Mouse (Mus musculus): ENCODE results near the gene Snap47. TPM values are rescaled to one million over a fixed set of nuclear protein-coding genes. Genes with fewer than 3 reads are reported as not detected.
A peak's percentile ranks its signal among the peaks of the same experiment; 100 is the strongest.

Gene Snap47
- polyA plus RNA-seq, 1 experiment from 2014 or later, result 148 TPM

DNA sequence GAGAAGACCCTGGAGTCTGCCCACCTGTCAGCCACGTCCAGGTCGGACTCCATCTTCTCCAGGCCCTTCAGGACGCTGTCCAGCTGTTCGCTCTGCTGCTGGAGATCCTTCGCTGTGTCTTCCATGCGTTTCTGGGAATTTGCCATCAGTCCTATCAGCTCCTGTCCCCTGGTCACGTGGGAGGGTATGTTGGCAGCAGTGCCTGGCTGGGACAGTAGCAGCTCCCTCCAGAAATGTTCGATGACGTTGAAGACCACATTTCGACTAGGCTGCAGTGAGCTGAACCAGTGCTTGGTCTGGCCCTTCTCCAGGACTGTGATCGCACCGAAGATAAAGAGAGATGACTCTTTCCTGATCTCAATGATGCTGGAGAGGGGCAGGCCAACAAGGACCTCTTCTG is 13.0 kb downstream of the Snap47 start:
- Histone ChIP-seq H3K4me3 (ENCODE audit: low read depth, low read length) (no peak overlapping the region), H3K36me3 (ENCODE audit: control insufficient read depth, insufficient read depth, low read length) (peaks cover 8% of the 10 kb centered on the region), H3K4me1 (ENCODE audit: control insufficient read depth, insufficient read depth, low read length) (no peaks in the 10 kb centered on the region), H3K9me3 (ENCODE audit: control insufficient read depth, low read length) (no peaks in the 10 kb centered on the region; the same call in 1 of the 2 replicates), H3K27ac (replicated peaks; ENCODE audit: low read depth, low read length) (no peak overlapping the region), H3K4me2 (ENCODE audit: low read depth, severe bottlenecking) (no peak overlapping the region), H3K27me3 (ENCODE audit: control insufficient read depth, insufficient read depth, low read length) (no peaks in the 10 kb centered on the region), H3K9ac (ENCODE audit: low read length) (no peak overlapping the region)
- ATAC-seq (ENCODE audit: insufficient number of reproducible peaks, low FRiP score, low TSS enrichment, low read depth) (no peak), DNase-seq (ENCODE audit: low spot score) (no peak)
- WGBS, result 96% methylated on average over 12 of the region's 12 CpGs

DNA sequence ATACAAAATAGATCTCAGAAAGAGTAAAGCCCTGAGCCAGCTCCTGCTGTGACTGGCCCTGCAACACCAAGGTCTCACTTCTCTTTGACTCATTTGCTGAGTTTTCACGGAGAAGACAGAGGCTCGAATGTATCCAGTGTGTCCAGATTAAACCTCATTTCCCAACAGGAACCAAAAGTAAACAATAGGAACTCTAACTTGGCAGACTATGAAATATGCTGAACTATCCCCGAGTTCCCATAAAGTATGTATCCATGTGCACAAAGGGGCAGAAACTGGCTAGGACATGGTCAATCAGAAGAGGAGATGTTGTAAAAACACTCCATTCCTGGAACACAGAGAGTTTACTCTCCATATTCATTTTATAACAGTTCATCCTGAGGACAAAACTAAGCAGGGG is 18.7 kb downstream of the Snap47 start:
- ATAC-seq (ENCODE audit: insufficient number of reproducible peaks, low FRiP score, low TSS enrichment, low read depth), result no peak
- Histone ChIP-seq H3K9ac (ENCODE audit: low read length) (no peak overlapping the region), H3K27me3 (ENCODE audit: control insufficient read depth, insufficient read depth, low read length) (no peaks in the 10 kb centered on the region), H3K4me3 (ENCODE audit: low read depth, low read length) (no peak overlapping the region), H3K4me2 (ENCODE audit: low read depth, severe bottlenecking) (no peak overlapping the region), H3K27ac (replicated peaks; ENCODE audit: low read depth, low read length) (no peak overlapping the region), H3K36me3 (ENCODE audit: control insufficient read depth, insufficient read depth, low read length) (peaks cover 10% of the 10 kb centered on the region), H3K9me3 (ENCODE audit: control insufficient read depth, low read length) (no peaks in the 10 kb centered on the region; the same call in 1 of the 2 replicates), H3K4me1 (ENCODE audit: control insufficient read depth, insufficient read depth, low read length) (no peaks in the 10 kb centered on the region)
- 82% methylated on average over 3 of the region's 3 CpGs for WGBS
- DNase-seq (ENCODE audit: low spot score), result no peak

DNA sequence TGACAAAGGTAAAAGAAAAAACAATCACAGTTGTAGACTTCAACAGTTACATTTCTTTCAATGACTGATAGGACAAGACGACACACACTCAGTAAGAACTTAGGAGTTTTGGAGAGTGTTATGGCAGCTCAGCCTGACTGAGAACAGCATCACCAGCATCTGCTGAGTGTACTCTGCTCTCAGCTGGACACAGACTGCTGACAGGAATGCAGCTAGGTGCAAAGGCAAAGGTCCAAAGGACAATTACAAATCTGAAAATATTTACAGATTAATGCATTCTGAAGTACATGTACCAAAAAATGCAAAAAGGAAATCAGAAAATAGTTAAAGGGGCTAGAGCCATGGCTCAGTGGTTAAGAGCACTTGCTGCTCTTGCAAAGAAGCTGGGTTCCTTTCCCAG is 21.0 kb downstream of the Snap47 start:
- no peak for DNase-seq (ENCODE audit: low spot score)
- peaks cover 15% of the 10 kb centered on the region for H3K36me3 ChIP-seq (ENCODE audit: control insufficient read depth, insufficient read depth, low read length)
- no peak for ATAC-seq (ENCODE audit: insufficient number of reproducible peaks, low FRiP score, low TSS enrichment, low read depth)
- H3K4me2 ChIP-seq (ENCODE audit: low read depth, severe bottlenecking), result no peak overlapping the region
- H3K27me3 ChIP-seq (ENCODE audit: control insufficient read depth, insufficient read depth, low read length), result no peaks in the 10 kb centered on the region
- H3K9ac ChIP-seq (ENCODE audit: low read length), result no peak overlapping the region
- no peaks in the 10 kb centered on the region for H3K9me3 ChIP-seq (ENCODE audit: control insufficient read depth, low read length)
- 90% methylated on average over 1 of the region's 1 CpGs for WGBS
- no peak overlapping the region for H3K27ac ChIP-seq (replicated peaks; ENCODE audit: low read depth, low read length)
- H3K4me1 ChIP-seq (ENCODE audit: control insufficient read depth, insufficient read depth, low read length), result no peaks in the 10 kb centered on the region
- H3K4me3 ChIP-seq (ENCODE audit: low read depth, low read length), result no peak overlapping the region

DNA sequence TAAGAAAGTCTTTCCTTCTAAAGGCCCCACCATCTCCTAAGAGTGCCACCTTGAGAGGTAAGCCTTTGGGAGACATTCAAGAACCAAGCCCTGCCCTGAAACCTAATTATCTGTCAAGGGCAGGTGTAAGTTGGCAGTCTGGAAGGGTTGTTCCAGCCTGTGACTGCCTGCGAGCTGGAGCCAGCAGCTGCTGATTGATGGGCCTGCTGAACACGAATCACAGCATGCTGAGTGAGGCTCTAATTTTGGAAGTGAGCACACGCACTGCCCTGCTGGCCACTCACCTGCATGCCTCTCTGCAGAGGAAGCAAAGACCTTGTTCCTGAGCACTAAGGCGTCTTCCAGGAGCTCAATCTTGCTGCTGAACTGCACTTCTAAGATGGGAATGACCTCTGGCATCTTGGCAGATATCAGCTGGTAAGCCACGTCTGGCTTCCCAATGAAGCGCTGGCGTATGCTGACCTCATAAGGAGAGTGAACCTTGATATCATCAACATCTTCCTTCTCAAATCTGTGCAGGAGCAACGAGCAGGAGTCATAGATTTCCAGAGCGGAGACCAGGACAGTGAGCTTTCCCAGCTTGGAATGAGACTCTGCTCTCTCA is 22.8 kb downstream of the Snap47 start:
- 88% methylated on average over 9 of the region's 9 CpGs for WGBS

DNA sequence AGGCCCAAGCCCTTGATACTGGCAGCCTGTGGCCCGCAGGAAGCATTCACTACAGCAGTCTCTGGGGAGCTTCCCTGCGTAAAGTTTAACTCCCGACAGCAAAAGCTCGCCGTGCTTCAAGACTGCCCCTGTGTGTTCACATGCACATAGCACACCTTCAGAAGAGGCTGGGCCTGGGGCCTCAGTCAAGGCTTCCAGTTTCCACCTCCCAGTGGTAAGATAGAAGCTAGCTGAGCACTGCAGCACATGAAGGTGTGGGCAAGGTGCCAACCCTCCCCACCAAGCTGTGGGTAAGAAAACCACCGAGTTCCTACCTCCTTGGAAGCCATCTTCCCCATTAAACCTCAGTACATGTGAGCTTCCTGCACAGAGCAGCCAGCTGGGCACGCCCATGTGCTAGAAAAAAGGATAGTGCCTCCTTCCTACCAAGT is 25.3 kb downstream of the Snap47 start:
- Histone ChIP-seq H3K27ac (replicated peaks; ENCODE audit: low read depth, low read length) (no peak overlapping the region), H3K9ac (ENCODE audit: low read length) (no peak overlapping the region; the same call in 1 of the 2 replicates), H3K36me3 (ENCODE audit: control insufficient read depth, insufficient read depth, low read length) (peaks cover 24% of the 10 kb centered on the region), H3K4me2 (ENCODE audit: low read depth, severe bottlenecking) (no peak overlapping the region), H3K4me3 (ENCODE audit: low read depth, low read length) (no peak overlapping the region), H3K27me3 (ENCODE audit: control insufficient read depth, insufficient read depth, low read length) (no peaks in the 10 kb centered on the region), H3K4me1 (ENCODE audit: control insufficient read depth, insufficient read depth, low read length) (no peaks in the 10 kb centered on the region), H3K9me3 (ENCODE audit: control insufficient read depth, low read length) (no peaks in the 10 kb centered on the region)
- DNase-seq (ENCODE audit: low spot score), result peak; percentile 26
- 68% methylated on average over 7 of the region's 7 CpGs for WGBS
- no peak for ATAC-seq (ENCODE audit: insufficient number of reproducible peaks, low FRiP score, low TSS enrichment, low read depth)

More for the DNA sequence above, 22.8 kb downstream of the Snap47 start:
- ATAC-seq (ENCODE audit: insufficient number of reproducible peaks, low FRiP score, low TSS enrichment, low read depth), result no peak
- H3K27ac ChIP-seq (replicated peaks; ENCODE audit: low read depth, low read length), result no peak overlapping the region
- H3K9ac ChIP-seq (ENCODE audit: low read length), result no peak overlapping the region
- peaks cover 17% of the 10 kb centered on the region for H3K36me3 ChIP-seq (ENCODE audit: control insufficient read depth, insufficient read depth, low read length)
- no peaks in the 10 kb centered on the region for H3K9me3 ChIP-seq (ENCODE audit: control insufficient read depth, low read length)
- no peak for DNase-seq (ENCODE audit: low spot score)
- no peaks in the 10 kb centered on the region for H3K27me3 ChIP-seq (ENCODE audit: control insufficient read depth, insufficient read depth, low read length)
- no peaks in the 10 kb centered on the region for H3K4me1 ChIP-seq (ENCODE audit: control insufficient read depth, insufficient read depth, low read length)
- H3K4me3 ChIP-seq (ENCODE audit: low read depth, low read length), result no peak overlapping the region
- H3K4me2 ChIP-seq (ENCODE audit: low read depth, severe bottlenecking), result no peak overlapping the region

DNA sequence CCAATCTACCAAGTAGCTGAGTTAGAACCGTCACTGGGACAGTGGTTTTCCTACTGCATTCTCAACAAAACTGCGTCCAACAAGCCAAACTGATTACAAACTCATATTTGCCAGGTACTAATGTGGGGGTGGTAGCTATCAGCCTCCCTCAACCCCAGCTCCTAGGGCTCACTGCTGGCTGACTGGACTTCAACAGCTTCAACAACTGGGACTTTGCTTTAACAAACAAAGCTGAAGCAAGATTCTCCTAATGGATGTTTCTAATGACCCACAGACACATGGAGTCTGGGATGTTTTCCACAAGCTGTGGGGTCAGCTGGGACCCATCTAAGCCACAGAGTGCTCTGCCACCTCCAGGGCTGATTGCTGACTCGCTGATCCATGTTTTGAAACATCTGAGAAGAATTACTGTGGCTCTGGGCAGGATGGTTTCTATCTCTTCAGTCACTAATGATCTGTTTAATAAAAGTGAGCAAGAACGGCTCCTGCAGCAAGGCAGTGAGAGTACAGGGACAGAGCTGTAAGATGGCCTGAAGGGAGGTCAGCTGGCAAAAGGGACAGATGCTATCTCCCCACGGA is 27.9 kb downstream of the Snap47 start:
- ATAC-seq (ENCODE audit: insufficient number of reproducible peaks, low FRiP score, low TSS enrichment, low read depth) (no peak), DNase-seq (ENCODE audit: low spot score) (no peak)
- Histone ChIP-seq H3K9ac (ENCODE audit: low read length) (no peak overlapping the region), H3K36me3 (ENCODE audit: control insufficient read depth, insufficient read depth, low read length) (peaks cover 19% of the 10 kb centered on the region), H3K4me3 (ENCODE audit: low read depth, low read length) (no peak overlapping the region), H3K9me3 (ENCODE audit: control insufficient read depth, low read length) (no peaks in the 10 kb centered on the region), H3K27ac (replicated peaks; ENCODE audit: low read depth, low read length) (no peak overlapping the region), H3K4me2 (ENCODE audit: low read depth, severe bottlenecking) (no peak overlapping the region), H3K27me3 (ENCODE audit: control insufficient read depth, insufficient read depth, low read length) (no peaks in the 10 kb centered on the region), H3K4me1 (ENCODE audit: control insufficient read depth, insufficient read depth, low read length) (no peaks in the 10 kb centered on the region)
- WGBS, result 70% methylated on average over 5 of the region's 5 CpGs

DNA sequence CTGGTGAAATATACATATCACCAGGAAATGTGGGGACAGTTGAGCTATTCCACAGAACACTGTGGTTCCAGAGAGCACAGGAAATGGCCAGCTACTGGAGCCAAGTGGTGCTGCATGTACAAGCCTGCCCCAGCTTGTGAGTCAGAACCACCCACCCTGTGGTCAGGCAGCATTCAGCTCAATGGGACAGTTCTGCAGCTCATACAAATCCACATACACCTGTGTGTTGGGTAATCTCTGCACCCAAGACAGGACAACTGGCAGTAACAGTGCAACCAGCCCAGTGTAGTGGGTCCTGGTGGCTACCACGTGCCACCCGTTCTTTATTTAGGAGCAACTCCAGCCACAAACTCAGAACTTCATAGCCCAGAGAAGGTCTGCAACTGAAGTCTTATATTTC is 29.0 kb downstream of the Snap47 start:
- peaks cover 12% of the 10 kb centered on the region for H3K36me3 ChIP-seq (ENCODE audit: control insufficient read depth, insufficient read depth, low read length)
- no peak overlapping the region for H3K4me3 ChIP-seq (ENCODE audit: low read depth, low read length)
- WGBS, result 90% methylated on average over 2 of the region's 2 CpGs
- H3K9me3 ChIP-seq (ENCODE audit: control insufficient read depth, low read length), result no peaks in the 10 kb centered on the region
- H3K27me3 ChIP-seq (ENCODE audit: control insufficient read depth, insufficient read depth, low read length), result no peaks in the 10 kb centered on the region
- no peak overlapping the region for H3K9ac ChIP-seq (ENCODE audit: low read length)
- H3K27ac ChIP-seq (replicated peaks; ENCODE audit: low read depth, low read length), result no peak overlapping the region
- H3K4me2 ChIP-seq (ENCODE audit: low read depth, severe bottlenecking), result no peak overlapping the region
- H3K4me1 ChIP-seq (ENCODE audit: control insufficient read depth, insufficient read depth, low read length), result no peaks in the 10 kb centered on the region
- ATAC-seq (ENCODE audit: insufficient number of reproducible peaks, low FRiP score, low TSS enrichment, low read depth) (no peak), DNase-seq (ENCODE audit: low spot score) (no peak)

DNA sequence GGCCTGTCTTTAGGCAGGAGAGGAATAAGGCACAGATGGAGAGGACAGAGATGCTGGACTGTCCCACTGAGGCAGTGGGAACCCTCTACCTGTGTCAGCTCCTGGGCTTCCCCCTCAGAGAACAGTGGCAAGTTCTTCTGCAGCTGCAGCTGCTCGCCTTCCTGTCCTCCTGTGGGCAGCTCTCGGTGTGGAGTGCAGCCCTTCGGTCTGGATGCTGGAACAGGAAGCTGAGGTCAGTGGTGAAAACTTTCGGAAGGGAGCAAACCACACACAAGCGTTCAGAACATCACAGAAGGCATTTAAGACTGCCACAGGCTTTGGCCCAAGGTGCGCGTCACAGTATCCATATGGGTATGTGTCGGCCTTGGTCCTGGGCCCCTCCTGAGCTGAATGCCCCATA is 29.6 kb downstream of the Snap47 start:
- WGBS, result 91% methylated on average over 8 of the region's 8 CpGs
- ATAC-seq (ENCODE audit: insufficient number of reproducible peaks, low FRiP score, low TSS enrichment, low read depth) (no peak), DNase-seq (ENCODE audit: low spot score) (no peak)
- Histone ChIP-seq H3K27me3 (ENCODE audit: control insufficient read depth, insufficient read depth, low read length) (no peaks in the 10 kb centered on the region), H3K9me3 (ENCODE audit: control insufficient read depth, low read length) (no peaks in the 10 kb centered on the region), H3K4me2 (ENCODE audit: low read depth, severe bottlenecking) (no peak overlapping the region), H3K4me1 (ENCODE audit: control insufficient read depth, insufficient read depth, low read length) (no peaks in the 10 kb centered on the region), H3K27ac (replicated peaks; ENCODE audit: low read depth, low read length) (no peak overlapping the region), H3K4me3 (ENCODE audit: low read depth, low read length) (no peak overlapping the region), H3K36me3 (ENCODE audit: control insufficient read depth, insufficient read depth, low read length) (peaks cover 10% of the 10 kb centered on the region), H3K9ac (ENCODE audit: low read length) (no peak overlapping the region)

DNA sequence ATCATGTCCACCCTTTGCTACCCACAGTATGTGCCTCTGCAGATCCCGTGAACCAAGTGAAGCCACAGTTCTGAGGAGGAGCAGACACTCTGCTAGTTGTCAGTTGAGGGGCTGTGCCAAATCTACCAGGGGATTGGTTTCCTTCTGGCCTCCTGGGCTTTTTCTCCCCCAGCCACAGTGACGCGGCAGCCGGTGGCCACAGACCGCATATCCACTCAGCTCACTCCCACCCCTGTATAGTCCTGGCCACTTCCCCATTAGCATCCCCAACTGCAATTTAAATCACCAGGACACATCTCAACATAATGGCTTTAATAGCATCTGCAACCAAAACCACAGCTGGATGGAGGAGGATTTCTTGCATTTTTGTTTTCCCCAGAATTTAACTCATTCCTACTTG is 32.3 kb downstream of the Snap47 start:
- Histone ChIP-seq H3K4me1 (ENCODE audit: control insufficient read depth, insufficient read depth, low read length) (no peaks in the 10 kb centered on the region), H3K27ac (replicated peaks; ENCODE audit: low read depth, low read length) (no peak overlapping the region; the same call in none of the 2 replicates), H3K27me3 (ENCODE audit: control insufficient read depth, insufficient read depth, low read length) (no peaks in the 10 kb centered on the region), H3K4me3 (ENCODE audit: low read depth, low read length) (no peak overlapping the region), H3K36me3 (ENCODE audit: control insufficient read depth, insufficient read depth, low read length) (peaks cover 13% of the 10 kb centered on the region), H3K9me3 (ENCODE audit: control insufficient read depth, low read length) (no peaks in the 10 kb centered on the region), H3K9ac (ENCODE audit: low read length) (no peak overlapping the region), H3K4me2 (ENCODE audit: low read depth, severe bottlenecking) (no peak overlapping the region)
- ATAC-seq (ENCODE audit: insufficient number of reproducible peaks, low FRiP score, low TSS enrichment, low read depth) (no peak; the same call in 1 of the 2 replicates), DNase-seq (ENCODE audit: low spot score) (no peak)
- WGBS, result 96% methylated on average over 5 of the region's 5 CpGs

Data from limb, embryonic 11.5 days (tissue).